Mouse (Mus musculus) liver, postnatal 0 days (tissue): ENCODE measurements around the gene Gpr39.

Source experiments
- CTCF ChIP-seq: sonication (generic); IDR thresholded peaks from 2 replicates; pipeline ENCODE4 v1.5.1; 2016; ENCODE audit warnings: antibody characterized with exemption, low read depth
- EP300 ChIP-seq: IDR thresholded peaks from 2 replicates; pipeline ENCODE4 v1.6.1; 2016; ENCODE audit warnings: antibody characterized with exemption, low read depth, mild to moderate bottlenecking

DNA sequence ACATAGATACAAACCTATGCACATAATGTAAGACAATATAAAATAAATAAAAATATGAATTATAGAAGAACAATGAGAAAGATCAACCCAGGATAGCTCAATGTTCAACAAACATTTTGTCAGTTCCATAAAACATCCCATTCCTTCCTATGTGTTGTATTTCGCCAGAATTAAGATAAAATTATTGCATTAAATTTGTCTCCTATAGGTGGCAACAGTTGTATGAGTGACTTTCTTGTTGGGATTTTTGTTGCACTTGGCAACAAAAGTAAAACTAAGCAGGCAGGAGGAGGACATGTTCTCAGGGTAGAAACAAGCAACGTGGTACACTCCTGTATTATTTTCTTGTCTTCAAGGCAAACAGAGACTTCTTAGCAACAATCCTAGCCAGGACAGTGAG is 246.3 kb downstream of the Gpr39 start:
- TF ChIP-seq CTCF (no peak), EP300 (no peak)
